Mouse (Mus musculus) left cerebral cortex, adult 2 months (tissue): ENCODE results near the gene Ggact. TPM values are rescaled to one million over a fixed set of nuclear protein-coding genes. Genes with fewer than 3 reads are reported as not detected.

Source experiments
- DNase-seq, 2 experiments: peaks; one replicate each; pipeline ENCODE4 v3.0.0; 2021 to 2022; ENCODE audit warnings: low spot score in 2 of 2, mixed read lengths in 1 of 2; ENCODE audit errors: extremely low spot score in 1 of 2
- H3K27ac ChIP-seq: fragments of 200-600 bp; 2 replicates; pipeline ENCODE4 v1.8.1; 2022
- H3K4me3 ChIP-seq: fragments of 200-600 bp; 2 replicates; pipeline ENCODE4 v1.8.1; 2022
- CTCF ChIP-seq: fragments of 200-600 bp; IDR thresholded peaks from 2 replicates; pipeline ENCODE4 v1.8.1; 2022; ENCODE audit warnings: antibody characterized with exemption, mild to moderate bottlenecking, moderate library complexity
- intact Hi-C: fragments of 180-260 bp; cut with DNase I; formaldehyde crosslinking; loops from one replicate; pipeline ENCODE4 v1.15.1; 2025
- total RNA-seq, 2 experiments: library from RNA; stranded (reverse); gene quantifications; 2 replicates each; pipeline ENCODE4 v1.2.3; 2021

The Ggact gene
- total RNA-seq, 2 experiments from 2014 or later = 29.8 to 29.9 TPM

- no peak overlapping the region for H3K4me3 ChIP-seq
- intact Hi-C loops = no loop called here
- TF ChIP-seq CTCF = no peak
- DNase-seq = no peak
- H3K27ac ChIP-seq = no peak overlapping the region
These were observed 22.0 kb downstream of the Ggact start for GRCm38 (mm10) chr14:122891470-122891968.

GRCm38 (mm10) chr14:122888480-122888872 lies 25.1 kb downstream of the Ggact start:
- Histone ChIP-seq H3K27ac (no peak overlapping the region), H3K4me3 (no peak overlapping the region)
- DNase-seq = no peak
- intact Hi-C loops = no loop called here
- no peak for TF ChIP-seq CTCF

DNA sequence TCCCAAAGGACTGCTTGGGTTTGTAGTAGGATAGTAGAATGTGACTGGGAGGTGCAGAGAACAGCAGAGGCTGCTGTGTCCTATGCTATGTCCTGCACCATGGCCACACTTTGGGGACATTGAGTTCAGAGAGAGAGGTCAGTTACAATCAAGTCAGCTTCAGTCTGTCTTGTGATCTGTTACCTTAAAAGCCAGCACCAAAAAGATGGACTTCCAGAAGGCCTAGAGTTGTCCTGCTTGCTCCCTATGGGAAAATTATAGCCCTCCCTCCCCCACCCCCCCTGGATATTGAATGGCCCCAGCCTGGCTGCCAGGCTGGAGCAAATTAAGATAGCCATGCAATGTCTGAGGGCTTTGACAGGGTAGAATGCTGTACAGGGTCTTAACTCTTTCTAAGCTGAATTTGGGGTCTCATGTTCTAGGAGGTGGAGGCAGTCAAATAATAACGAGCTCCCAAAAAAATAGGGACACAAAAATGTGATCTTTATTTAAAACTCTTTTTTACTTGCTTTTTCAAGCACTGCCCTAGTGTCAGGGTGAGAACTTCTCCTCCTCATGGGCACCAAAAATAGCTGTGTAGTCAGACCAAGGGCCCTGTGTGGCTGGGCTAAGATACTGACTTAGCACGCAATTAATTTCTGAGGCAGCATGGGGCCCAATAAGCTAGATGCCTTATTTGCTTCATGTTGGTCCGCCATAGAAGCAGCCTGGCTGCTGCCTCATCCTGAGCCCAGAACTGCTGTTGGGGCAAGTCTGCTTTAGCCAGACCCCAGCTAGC lies 25.7 kb downstream of the Ggact start:
- no peak for TF ChIP-seq CTCF
- intact Hi-C loops = no loop called here
- no peak overlapping the region for H3K4me3 ChIP-seq
- no peak for DNase-seq
- H3K27ac ChIP-seq = no peak overlapping the region

- intact Hi-C loops = no loop called here
- no peak for TF ChIP-seq CTCF
- Histone ChIP-seq H3K4me3 (no peak overlapping the region), H3K27ac (no peak overlapping the region)
- no peak for DNase-seq
These were observed 26.3 kb downstream of the Ggact start for GRCm38 (mm10) chr14:122887278-122887677.

- DNase-seq = peak in 1 of 2 experiments; percentile 33
- intact Hi-C loops = no loop called here
These were observed 27.7 kb downstream of the Ggact start for GRCm38 (mm10) chr14:122885893-122886292.

GRCm38 (mm10) chr14:122883821-122884584 lies 29.6 kb downstream of the Ggact start:
- DNase-seq = no peak
- Histone ChIP-seq H3K4me3 (no peak overlapping the region), H3K27ac (peak overlapping the region; percentile 5; the same call in 1 of the 2 replicates)
- TF ChIP-seq CTCF = no peak
- intact Hi-C loops = no loop called here

More at GRCm38 (mm10) chr14:122885893-122886292, 27.7 kb downstream of the Ggact start:
- Histone ChIP-seq H3K4me3 (no peak overlapping the region), H3K27ac (no peak overlapping the region)
- no peak for TF ChIP-seq CTCF

DNA sequence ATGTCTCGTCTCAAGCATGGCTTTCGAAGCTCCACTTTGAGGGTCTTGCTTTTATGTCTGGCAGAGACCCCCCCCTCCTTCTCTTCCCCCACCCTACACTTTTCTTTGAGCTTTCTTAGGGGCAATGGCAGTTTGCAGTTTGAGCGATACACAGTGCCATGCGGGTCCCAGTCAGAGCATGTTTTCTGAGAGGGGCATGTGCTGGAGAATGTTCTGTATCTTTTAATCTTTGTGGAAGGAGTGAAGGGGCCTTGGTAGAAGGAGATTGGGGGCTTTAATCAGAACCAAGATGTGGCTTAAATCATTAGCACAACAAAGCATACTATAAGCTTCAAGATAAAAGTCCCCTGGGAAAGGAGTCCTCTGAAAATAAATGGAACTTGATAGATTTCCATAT lies 30.1 kb downstream of the Ggact start:
- H3K4me3 ChIP-seq = no peak overlapping the region
- intact Hi-C loops = no loop called here
- no peak for TF ChIP-seq CTCF
- no peak overlapping the region for H3K27ac ChIP-seq
- DNase-seq = no peak

- Histone ChIP-seq H3K27ac (no peak overlapping the region), H3K4me3 (no peak overlapping the region)
- DNase-seq = no peak
- no peak for TF ChIP-seq CTCF
- intact Hi-C loops = no loop called here
These were observed 30.7 kb downstream of the Ggact start for GRCm38 (mm10) chr14:122882795-122883409.

GRCm38 (mm10) chr14:122882201-122882639 lies 31.3 kb downstream of the Ggact start:
- DNase-seq = no peak
- Histone ChIP-seq H3K4me3 (no peak overlapping the region), H3K27ac (peak overlapping the region; percentile 1; the same call in 1 of the 2 replicates)
- intact Hi-C loops = no loop called here
- no peak for TF ChIP-seq CTCF

GRCm38 (mm10) chr14:122881699-122882098 lies 31.9 kb downstream of the Ggact start:
- intact Hi-C loops = no loop called here
- DNase-seq = no peak
- Histone ChIP-seq H3K4me3 (no peak overlapping the region), H3K27ac (peak overlapping the region; percentile 1; the same call in 1 of the 2 replicates)
- TF ChIP-seq CTCF = no peak

DNA sequence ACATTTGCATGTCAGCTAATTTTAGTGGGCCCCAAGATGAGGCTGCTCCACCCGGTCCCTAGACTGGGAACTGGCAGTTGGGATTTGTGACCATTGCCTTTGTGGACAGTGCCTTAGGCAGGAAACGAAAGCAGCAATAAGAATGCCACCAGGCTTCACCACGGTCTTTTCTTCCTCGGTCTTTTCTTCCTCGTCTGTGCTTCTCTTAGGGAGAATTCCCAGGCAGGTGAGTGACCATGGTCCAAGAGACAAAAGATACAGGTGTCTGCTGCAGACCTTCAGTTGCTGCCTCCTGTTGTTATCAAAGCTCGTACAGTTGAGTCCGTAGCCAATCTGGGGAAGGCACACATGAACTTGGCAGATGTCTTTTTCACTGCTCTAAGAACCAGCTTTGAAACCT lies 33.3 kb downstream of the Ggact start:
- Histone ChIP-seq H3K27ac (no peak overlapping the region), H3K4me3 (no peak overlapping the region)
- TF ChIP-seq CTCF = no peak
- no peak for DNase-seq
- intact Hi-C loops = no loop called here

DNA sequence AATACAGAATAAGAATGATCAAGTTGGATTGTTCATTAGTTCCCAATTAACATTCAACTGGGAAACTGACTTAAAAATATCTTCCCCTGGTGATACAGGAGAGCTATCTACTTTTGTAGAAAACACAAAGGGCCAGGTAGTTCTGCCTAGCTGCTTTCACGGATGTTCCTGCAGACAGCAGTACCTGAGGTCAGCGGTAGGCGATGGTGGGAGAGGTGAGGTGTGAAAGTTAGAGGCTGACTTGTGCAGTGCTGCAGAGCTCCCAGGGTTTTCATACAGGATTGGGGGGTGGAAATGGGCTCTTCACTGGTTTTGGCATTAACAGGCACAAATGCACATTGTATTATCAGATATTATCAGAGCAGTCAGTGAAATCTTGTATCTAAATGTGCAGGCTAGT lies 35.8 kb downstream of the Ggact start:
- intact Hi-C loops = loop anchor here (5.0 kb wide), 3 partner anchors 345 to 395 kb away; partner anchors contain the start of gene Pcca
- TF ChIP-seq CTCF = no peak
- no peak for DNase-seq
- Histone ChIP-seq H3K4me3 (no peak overlapping the region), H3K27ac (no peak overlapping the region)
